Mouse (Mus musculus) kidney, adult 11 months (tissue): ENCODE data around the gene Zfp3.

Source experiments
- DNase-seq: peaks from one replicate; pipeline ENCODE4 v3.0.0; 2022

The Zfp3 gene

GRCm38 (mm10) chr11:70763936-70764808 is at the start of gene Zfp3:
Gene Zfp3 (plus strand): TSS chr11:70764209.
- DNase-seq, result peak; percentile 85

DNA sequence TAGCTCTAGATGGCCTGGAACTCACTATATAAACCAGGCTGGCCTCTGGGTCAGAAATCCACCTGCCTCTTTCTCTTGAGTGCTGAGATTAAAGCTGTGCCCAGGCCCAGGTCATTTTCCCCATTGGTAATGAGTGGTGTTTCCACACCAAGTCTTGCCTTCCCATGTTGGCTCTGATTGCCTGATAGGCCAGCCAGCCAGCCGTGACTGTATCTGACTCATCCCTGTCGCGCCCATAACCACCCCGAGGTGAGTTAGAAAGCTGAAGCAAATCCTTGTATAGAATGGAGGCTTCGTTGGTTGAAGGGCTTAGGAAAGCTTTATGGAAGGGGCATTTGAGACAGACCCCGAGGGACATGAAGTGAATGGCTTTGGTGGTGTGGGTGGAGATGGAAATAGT is 48.2 kb upstream of the Zfp3 start:
- DNase-seq, result no peak

- DNase-seq, result no peak
These were observed 45.5 kb upstream of the Zfp3 start for GRCm38 (mm10) chr11:70718481-70718880.

DNA sequence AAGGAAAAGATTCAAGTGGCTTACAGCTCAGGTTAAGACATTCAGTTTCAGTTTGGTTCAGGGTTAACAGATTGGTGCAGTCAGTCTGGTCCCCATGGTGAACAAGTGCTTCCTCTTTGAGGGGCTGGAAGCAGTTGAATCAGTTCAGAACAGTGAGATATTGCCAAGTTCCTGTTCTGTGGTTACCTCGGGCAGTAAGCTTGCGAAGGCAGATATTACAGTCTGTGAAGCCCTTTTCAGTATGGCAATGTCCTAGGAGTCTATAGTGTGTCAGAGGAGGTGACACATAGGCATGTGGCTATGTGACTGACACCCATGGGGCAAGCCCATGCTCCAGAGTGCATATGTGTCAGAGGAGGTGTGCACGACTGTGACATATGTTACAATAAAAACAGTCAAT is 43.4 kb upstream of the Zfp3 start:
- DNase-seq, result no peak

GRCm38 (mm10) chr11:70721072-70721471 is 42.9 kb upstream of the Zfp3 start:
- no peak for DNase-seq

DNA sequence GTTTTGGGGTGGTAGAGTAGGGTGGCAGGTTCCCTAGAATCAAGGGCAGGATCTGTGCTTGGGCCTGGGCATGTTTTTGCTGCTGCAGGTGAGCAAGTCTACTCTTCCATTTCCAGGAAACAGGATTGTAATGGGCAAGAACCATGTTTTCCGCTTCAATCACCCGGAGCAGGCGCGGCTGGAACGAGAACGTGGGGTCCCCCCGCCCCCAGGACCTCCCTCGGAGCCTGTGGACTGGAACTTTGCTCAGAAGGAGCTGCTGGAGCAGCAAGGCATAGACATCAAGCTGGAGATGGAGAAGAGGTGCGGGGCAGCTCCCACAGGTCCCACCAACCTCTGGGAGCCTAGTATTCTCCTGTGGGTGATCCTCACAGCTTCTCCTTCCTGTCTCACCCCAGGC is 39.3 kb upstream of the Zfp3 start:
- DNase-seq, result peak; percentile 42

DNA sequence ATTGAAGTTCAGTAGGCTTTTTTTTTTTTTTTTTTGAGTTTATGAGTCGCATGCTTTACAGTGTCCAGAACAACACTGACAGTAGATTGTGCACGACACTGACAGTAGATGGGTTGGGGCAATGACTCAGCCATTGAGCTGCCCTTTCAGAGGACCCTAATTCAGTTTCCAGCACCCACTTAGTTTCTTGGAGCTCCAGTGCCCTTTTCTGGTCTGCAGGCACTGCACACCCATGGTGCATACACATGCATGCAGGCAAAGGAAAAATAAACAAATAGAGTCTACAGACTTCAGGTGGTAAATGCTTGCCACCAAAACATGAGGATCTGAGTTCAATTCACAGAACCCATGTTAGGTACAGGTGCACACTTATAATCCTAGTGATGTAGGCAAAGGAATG is 37.4 kb upstream of the Zfp3 start:
- DNase-seq, result no peak

DNA sequence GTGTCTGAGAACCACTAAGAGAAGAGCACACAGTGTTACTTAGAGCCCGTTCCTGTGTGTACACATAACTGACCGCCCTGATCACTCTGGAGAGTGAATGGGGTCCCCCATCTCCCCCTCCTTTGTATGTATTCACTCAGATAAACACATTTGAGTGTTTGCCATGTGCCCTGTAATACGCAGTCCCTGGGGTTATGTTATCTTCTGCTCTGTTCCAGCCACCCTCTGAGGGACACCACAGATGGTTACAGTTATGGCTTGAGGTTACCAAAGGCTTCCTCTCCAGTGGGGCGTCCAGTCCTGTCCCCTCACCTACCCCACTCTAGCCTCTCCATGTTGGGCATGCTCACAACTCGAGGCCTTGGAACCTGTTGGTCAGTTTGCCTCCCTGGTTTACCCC is 36.6 kb upstream of the Zfp3 start:
- DNase-seq, result no peak

- DNase-seq, result peak; percentile 65
These were observed 33.5 kb upstream of the Zfp3 start for GRCm38 (mm10) chr11:70730427-70731038.

GRCm38 (mm10) chr11:70731178-70731577 is 32.8 kb upstream of the Zfp3 start:
- no peak for DNase-seq

DNA sequence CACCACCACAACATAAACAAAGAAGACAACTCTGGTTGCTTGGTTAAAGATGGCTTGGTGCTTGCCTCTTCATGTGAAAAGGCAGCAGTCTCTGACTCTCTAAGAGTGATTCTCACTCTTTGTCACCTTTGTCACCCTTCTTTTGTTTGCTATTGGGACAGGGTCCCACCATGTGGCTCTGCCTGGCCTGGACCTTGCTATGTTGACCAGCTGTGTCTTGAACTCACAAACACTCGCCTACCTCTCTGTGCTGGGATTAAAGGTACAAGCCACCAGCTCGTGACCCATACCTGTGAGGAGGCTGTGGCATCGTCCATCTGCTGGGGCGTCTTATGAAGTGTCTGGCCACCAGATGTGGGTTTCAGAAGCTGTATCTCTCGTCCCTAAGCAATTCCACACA is 30.8 kb upstream of the Zfp3 start:
- no peak for DNase-seq

GRCm38 (mm10) chr11:70737749-70738148 is 26.3 kb upstream of the Zfp3 start:
- no peak for DNase-seq

DNA sequence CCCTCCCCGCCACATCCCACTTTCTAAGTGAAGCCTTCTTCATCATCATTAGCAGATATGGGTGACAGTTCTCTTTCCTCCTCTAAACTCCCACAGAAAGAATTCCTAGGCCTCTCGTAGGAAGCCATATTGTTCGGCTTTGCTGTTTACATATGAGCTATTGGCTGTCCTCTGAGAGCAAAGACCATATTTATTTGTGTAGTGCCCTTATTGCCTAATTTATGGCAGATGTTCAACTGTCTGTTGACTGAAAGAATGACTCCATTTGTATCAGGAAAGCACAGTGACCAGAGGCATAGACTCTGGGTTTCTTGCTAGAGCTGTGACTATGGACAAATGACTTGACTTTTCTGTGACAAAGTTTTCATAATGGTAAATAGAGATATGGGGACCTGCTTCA is 22.4 kb upstream of the Zfp3 start:
- DNase-seq, result no peak

DNA sequence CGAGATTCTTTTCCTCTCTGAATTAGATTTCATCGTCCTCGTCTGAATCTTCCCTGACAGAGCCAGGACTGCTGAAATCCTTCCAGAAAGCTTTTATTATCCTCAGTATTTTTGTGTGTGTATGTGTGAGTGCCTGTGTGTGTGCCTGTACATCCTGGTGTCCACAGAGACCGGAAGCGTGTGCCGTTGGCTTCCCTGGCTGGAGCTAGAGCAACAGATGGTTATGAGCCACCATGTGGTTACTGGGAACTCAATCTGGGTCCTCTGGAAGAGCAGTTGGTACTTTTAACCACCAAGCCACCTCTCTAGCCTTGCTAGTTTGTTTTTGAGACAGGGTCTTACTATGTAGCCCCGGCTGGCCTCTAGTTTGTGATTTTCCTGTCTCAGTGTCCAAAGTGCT is 21.9 kb upstream of the Zfp3 start:
- no peak for DNase-seq

DNA sequence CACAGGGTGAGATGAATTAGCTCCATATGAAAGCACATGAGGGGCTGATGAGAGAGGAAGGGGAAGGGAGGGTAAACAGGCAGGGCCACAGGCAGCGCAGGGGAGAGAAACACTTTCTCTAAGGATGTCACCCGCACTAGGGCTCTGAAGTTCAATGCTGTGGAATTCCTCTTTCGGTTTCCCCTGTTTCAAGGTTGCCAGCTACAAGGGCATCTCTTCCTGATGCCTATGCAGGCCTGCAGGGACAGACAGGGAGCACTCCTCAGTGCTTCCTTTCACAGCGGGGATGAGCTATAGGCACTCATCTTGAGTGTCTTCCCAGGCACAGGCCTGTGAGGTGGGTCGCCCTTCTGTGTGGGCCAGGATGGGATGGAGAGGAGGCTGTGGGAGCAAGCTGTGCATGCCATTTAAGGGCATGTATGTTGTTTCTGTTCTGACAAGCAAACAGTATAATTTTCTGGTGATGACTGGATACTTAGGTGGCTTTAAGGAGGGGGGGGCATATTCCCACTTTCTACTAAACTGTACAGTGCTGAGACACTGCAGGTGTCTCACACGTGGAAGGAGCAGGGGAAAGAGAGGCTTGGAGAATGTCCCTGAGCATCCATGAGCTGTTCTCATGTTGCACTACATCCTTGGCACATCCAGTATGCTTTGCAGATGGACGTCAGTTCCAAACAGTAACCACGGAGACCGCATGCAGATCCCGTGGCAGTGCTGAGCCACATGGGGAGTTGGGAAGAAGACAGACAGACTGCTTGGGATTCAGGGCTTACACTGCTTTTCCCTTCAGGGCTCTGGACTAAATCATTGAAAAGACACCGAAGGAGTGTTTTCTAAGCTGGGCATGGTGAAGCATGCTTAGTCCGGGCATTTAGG is 21.2 kb upstream of the Zfp3 start:
- DNase-seq, result no peak

DNA sequence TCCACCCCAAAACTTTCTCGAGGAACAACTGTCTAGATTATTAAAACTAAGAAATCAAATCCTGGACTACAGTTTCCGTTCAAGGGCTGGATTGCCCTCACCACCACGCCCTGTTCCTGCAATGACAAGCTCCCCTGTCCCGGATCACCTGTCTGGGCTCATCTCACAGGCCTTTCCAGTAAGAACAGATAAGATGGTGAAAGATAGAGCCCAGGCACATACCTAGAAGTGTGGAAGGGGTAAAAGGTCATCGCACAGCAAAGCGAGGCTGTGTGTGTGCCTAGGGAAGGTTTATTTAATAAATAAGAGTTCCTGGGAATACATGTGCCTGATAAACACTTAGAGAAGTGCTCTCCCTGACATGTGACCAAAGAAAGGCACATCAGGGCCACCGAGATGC is 18.4 kb upstream of the Zfp3 start:
- no peak for DNase-seq

GRCm38 (mm10) chr11:70747876-70748545 is 16.0 kb upstream of the Zfp3 start:
- no peak for DNase-seq

DNA sequence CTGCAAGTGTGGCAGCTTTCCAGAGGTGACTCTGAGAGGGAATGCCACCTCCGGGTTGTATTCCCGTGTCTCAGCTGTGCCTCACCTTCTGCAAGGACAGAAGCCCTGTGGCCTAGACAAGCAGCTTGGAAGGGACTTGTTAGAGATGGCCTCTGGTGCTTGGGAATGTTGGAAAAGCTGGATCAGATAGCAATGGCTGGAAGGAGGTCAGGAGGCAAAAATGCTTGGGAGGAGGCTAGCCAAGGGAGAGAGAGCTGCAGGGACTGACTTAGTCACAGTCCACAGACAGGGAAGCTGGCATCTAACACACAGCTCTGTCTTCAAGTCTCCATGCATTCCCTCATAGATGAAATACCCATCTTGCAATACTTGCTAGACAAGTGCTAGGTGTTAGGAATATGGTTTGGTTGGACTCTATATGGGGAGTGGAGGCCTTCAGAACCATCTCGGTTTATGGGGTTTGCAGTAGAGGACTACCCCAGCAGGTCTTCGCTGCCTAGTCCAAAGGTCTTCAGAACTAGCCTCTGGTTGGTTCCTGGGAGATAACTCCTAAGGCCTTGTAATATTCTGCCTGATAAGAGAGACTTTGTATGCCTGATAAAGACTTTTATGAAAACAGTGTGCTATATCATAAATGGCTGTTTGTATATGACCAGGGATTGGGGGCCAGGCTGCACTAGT is 11.5 kb upstream of the Zfp3 start:
- DNase-seq, result no peak

DNA sequence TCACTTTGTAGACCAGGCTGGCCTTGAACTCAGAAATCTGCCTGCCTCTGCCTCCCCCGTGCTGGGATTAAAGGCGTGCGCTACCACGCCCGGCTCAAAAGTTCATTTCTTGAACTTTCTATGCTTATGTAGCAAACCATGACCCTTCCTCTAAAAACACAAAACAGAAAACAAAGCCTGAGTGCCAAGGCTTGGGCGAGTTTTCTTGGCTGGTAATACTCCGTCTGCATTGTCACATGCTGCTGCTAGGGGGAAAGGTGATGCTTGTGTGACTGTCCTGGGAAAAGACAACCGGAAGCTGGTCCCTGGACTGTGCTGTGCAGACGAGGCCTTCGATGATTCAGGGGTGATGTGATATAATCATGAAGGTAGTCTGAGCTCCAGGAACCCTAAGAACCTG is 10.9 kb upstream of the Zfp3 start:
- DNase-seq, result no peak

GRCm38 (mm10) chr11:70754476-70754875 is 9.5 kb upstream of the Zfp3 start:
- DNase-seq, result no peak

DNA sequence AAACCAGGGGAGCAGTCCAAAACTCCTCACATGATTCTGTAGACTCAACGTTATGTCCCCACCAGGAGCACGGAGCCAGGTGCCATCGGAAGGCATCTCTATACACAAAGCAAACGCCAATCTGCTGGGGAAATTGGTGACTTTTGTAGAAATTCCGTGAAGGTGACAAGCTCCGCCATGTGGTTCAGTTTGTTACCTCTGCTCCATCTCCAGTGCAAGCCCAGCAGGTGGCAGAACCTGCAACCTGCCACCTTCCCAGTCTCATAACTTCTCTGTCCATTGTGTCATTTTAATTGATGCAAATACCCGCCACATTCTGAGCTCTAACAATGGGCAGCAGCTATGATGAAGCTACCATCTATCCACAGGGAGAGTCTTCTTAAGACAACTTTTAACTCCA is 9.1 kb upstream of the Zfp3 start:
- no peak for DNase-seq

- DNase-seq, result peak; percentile 55
These were observed 8.4 kb upstream of the Zfp3 start for GRCm38 (mm10) chr11:70755645-70756044.
